Mouse (Mus musculus) kidney, postnatal 0 days (tissue): ENCODE results near the gene Macrod2. TPM values are rescaled to one million over a fixed set of nuclear protein-coding genes. Genes with fewer than 3 reads are reported as not detected.

ENCODE experiments used
- ATAC-seq: fragments of 200-750 bp; cut with Nextera tagmentation; replicated peaks from 2 replicates; pipeline ENCODE4 v1.8.0; 2017; ENCODE audit warnings: low read depth, moderate number of reproducible peaks, moderate TSS enrichment, moderate library complexity; ENCODE audit not compliant: low FRiP score
- DNase-seq: peaks from one replicate; pipeline ENCODE4 v3.0.0-alpha.2; 2016; ENCODE audit warnings: low spot score
- H3K27ac ChIP-seq: fragments of 300-500 bp; sonication (generic); 2 replicates; pipeline ENCODE4 v1.5.1; 2014; ENCODE audit warnings: mild to moderate bottlenecking
- H3K27me3 ChIP-seq: fragments of 300-500 bp; sonication (generic); 2 replicates; pipeline ENCODE4 v1.6.1; 2014; ENCODE audit warnings: low read length, mixed read lengths; ENCODE audit not compliant: insufficient read depth
- H3K36me3 ChIP-seq: fragments of 300-500 bp; sonication (generic); 2 replicates; pipeline ENCODE4 v1.6.1; 2014; ENCODE audit warnings: low read length, mixed read lengths; ENCODE audit not compliant: insufficient read depth
- H3K4me1 ChIP-seq: fragments of 300-500 bp; sonication (generic); replicated peaks from 2 replicates; pipeline ENCODE4 v1.6.1; 2014; ENCODE audit warnings: antibody characterized with exemption, low read length, mixed read lengths; ENCODE audit not compliant: insufficient read depth
- H3K4me2 ChIP-seq: fragments of 300-500 bp; sonication (generic); 2 replicates; pipeline ENCODE4 v1.6.1; 2014; ENCODE audit warnings: mild to moderate bottlenecking, low read length, moderate library complexity, mixed read lengths
- H3K4me3 ChIP-seq: fragments of 300-500 bp; sonication (generic); replicated peaks from 2 replicates; pipeline ENCODE4 v1.5.1; 2014; ENCODE audit warnings: low read depth, low read length
- H3K9ac ChIP-seq: fragments of 300-500 bp; sonication (generic); 2 replicates; pipeline ENCODE4 v1.6.1; 2014; ENCODE audit warnings: low read depth, low read length
- H3K9me3 ChIP-seq: fragments of 300-500 bp; sonication (generic); replicated peaks from 2 replicates; pipeline ENCODE4 v1.6.1; 2016; ENCODE audit warnings: low read length, inconsistent platforms, mixed read lengths
- CTCF ChIP-seq: IDR thresholded peaks from 2 replicates; pipeline ENCODE4 v1.5.1; 2016; ENCODE audit warnings: antibody characterized with exemption, low read depth, mild to moderate bottlenecking, moderate library complexity
- WGBS: fragments of 180-500 bp; shearing (Covaris S2); extraction: QIAGEN DNeasy Blood & Tissue Kit; methylation state at CpG from one replicate; pipeline ENCODE4 v1.1.7; 2014; 5-methylcytosine and 5-hydroxymethylcytosine counted together
- polyA plus RNA-seq: library from polyadenylated mRNA; unstranded; fragments of >200 nt; fragmentation: Nextera tagmentation; extraction: Ambion mirVana; gene quantifications from 2 replicates; pipeline ENCODE4 v1.2.1, GENCODE M21; 2015

Gene Macrod2
- polyA plus RNA-seq, 1 experiment from 2014 or later = 28.6 TPM

- DNase-seq (no peak), ATAC-seq (no peak)
- Histone ChIP-seq H3K36me3 (no peaks in the 10 kb centered on the region), H3K9me3 (no peaks in the 10 kb centered on the region), H3K4me3 (no peak overlapping the region), H3K27me3 (no peaks in the 10 kb centered on the region), H3K4me2 (no peak overlapping the region), H3K9ac (no peak overlapping the region), H3K27ac (no peak overlapping the region), H3K4me1 (no peaks in the 10 kb centered on the region)
- 80% methylated on average over 7 of the region's 7 CpGs for whole genome bisulfite sequencing
- no peak for TF ChIP-seq CTCF
Measured at GRCm38 (mm10) chr2:141152011-141152772, 757.1 kb downstream of the Macrod2 start.

GRCm38 (mm10) chr2:141155972-141156371, 760.9 kb downstream of the Macrod2 start:
- Histone ChIP-seq H3K9ac (no peak overlapping the region), H3K4me1 (no peaks in the 10 kb centered on the region), H3K27ac (no peak overlapping the region), H3K4me3 (no peak overlapping the region), H3K36me3 (no peaks in the 10 kb centered on the region), H3K9me3 (no peaks in the 10 kb centered on the region), H3K4me2 (no peak overlapping the region), H3K27me3 (no peaks in the 10 kb centered on the region)
- WGBS = 70% methylated on average over 4 of the region's 4 CpGs
- ATAC-seq (no peak), DNase-seq (no peak)
- TF ChIP-seq CTCF = no peak

GRCm38 (mm10) chr2:141156979-141157593, 762.0 kb downstream of the Macrod2 start:
- Histone ChIP-seq H3K9ac (no peak overlapping the region), H3K27ac (no peak overlapping the region), H3K27me3 (no peaks in the 10 kb centered on the region), H3K9me3 (no peaks in the 10 kb centered on the region), H3K4me3 (no peak overlapping the region), H3K36me3 (no peaks in the 10 kb centered on the region), H3K4me2 (no peak overlapping the region), H3K4me1 (no peaks in the 10 kb centered on the region)
- DNase-seq (no peak), ATAC-seq (no peak)
- no peak for TF ChIP-seq CTCF
- WGBS = 79% methylated on average over 7 of the region's 7 CpGs

- TF ChIP-seq CTCF = no peak
- no peaks in the 10 kb centered on the region for H3K36me3 ChIP-seq
- H3K4me3 ChIP-seq = no peak overlapping the region
- no peak overlapping the region for H3K4me2 ChIP-seq
- WGBS = 77% methylated on average over 7 of the region's 7 CpGs
- DNase-seq = no peak
- H3K9ac ChIP-seq = no peak overlapping the region
- ATAC-seq = no peak
- H3K27me3 ChIP-seq = no peaks in the 10 kb centered on the region
- no peaks in the 10 kb centered on the region for H3K9me3 ChIP-seq
- H3K27ac ChIP-seq = no peak overlapping the region
- H3K4me1 ChIP-seq = no peaks in the 10 kb centered on the region
Measured at GRCm38 (mm10) chr2:141158161-141158560, 763.1 kb downstream of the Macrod2 start.

GRCm38 (mm10) chr2:141163918-141164317, 768.8 kb downstream of the Macrod2 start:
- H3K27ac ChIP-seq = no peak overlapping the region
- no peak for ATAC-seq
- no peak for TF ChIP-seq CTCF
- H3K36me3 ChIP-seq = no peaks in the 10 kb centered on the region
- no peak overlapping the region for H3K4me2 ChIP-seq
- no peaks in the 10 kb centered on the region for H3K4me1 ChIP-seq
- no peaks in the 10 kb centered on the region for H3K27me3 ChIP-seq
- DNase-seq = no peak
- no peak overlapping the region for H3K9ac ChIP-seq
- H3K9me3 ChIP-seq = no peaks in the 10 kb centered on the region
- H3K4me3 ChIP-seq = no peak overlapping the region
- 27% methylated on average over 4 of the region's 4 CpGs for WGBS

- no peaks in the 10 kb centered on the region for H3K36me3 ChIP-seq
- H3K4me1 ChIP-seq = no peaks in the 10 kb centered on the region
- no peak overlapping the region for H3K4me2 ChIP-seq
- 80% methylated on average over 3 of the region's 3 CpGs for WGBS
- no peaks in the 10 kb centered on the region for H3K27me3 ChIP-seq
- ATAC-seq (no peak), DNase-seq (no peak)
- no peak overlapping the region for H3K4me3 ChIP-seq
- no peak overlapping the region for H3K27ac ChIP-seq
- TF ChIP-seq CTCF = no peak
- H3K9me3 ChIP-seq = no peaks in the 10 kb centered on the region
- H3K9ac ChIP-seq = no peak overlapping the region
Measured at GRCm38 (mm10) chr2:141169586-141169985, 774.5 kb downstream of the Macrod2 start.
